Mouse (Mus musculus) MEL (cell line): ENCODE results near the gene Itpr2.

Source experiments
- CTCF ChIP-seq, 3 experiments: IDR thresholded peaks in 2 of 3; conservative IDR thresholded peaks in 1 of 3; 2 replicates each; pipeline ENCODE4 v1.5.1; 2011 to 2012; ENCODE audit warnings: low read length in 3 of 3, low read depth in 2 of 3, mild to moderate bottlenecking in 2 of 3, improper control_type of control experiment in 1 of 3, inconsistent platforms in 1 of 3, mixed read lengths in 1 of 3, moderate library complexity in 1 of 3; ENCODE audit not compliant: control insufficient read depth in 1 of 3, insufficient read depth in 1 of 3, poor library complexity in 1 of 3, severe bottlenecking in 1 of 3
- EP300 ChIP-seq, 2 experiments: IDR thresholded peaks; 2 replicates each; pipeline ENCODE4 v1.6.1; 2011; ENCODE audit warnings: improper control_type of control experiment in 2 of 2, low read length in 2 of 2, low read depth in 1 of 2, mild to moderate bottlenecking in 1 of 2
- HCFC1 ChIP-seq: IDR thresholded peaks from 2 replicates; pipeline ENCODE4 v1.6.1; 2012; ENCODE audit warnings: low read depth, mild to moderate bottlenecking, inconsistent platforms, low read length, improper control_type of control experiment, moderate library complexity
- KAT2A ChIP-seq: conservative IDR thresholded peaks from 2 replicates; pipeline ENCODE4 v1.6.1; 2012; ENCODE audit warnings: low read depth, low read length, improper control_type of control experiment, inconsistent platforms
- MAFK ChIP-seq: IDR thresholded peaks from 2 replicates; pipeline ENCODE4 v1.6.1; 2011; ENCODE audit warnings: low read depth, mild to moderate bottlenecking, low read length, improper control_type of control experiment, borderline replicate concordance
- MAZ ChIP-seq: IDR thresholded peaks from 2 replicates; pipeline ENCODE4 v1.6.1; 2012; ENCODE audit warnings: low read depth, mild to moderate bottlenecking, inconsistent platforms, low read length, improper control_type of control experiment
- NELFE ChIP-seq: IDR thresholded peaks from 2 replicates; pipeline ENCODE4 v1.6.1; 2011; ENCODE audit warnings: low read depth, low read length, improper control_type of control experiment
- POLR2A ChIP-seq, 2 experiments: IDR thresholded peaks; 2 replicates each; pipeline ENCODE4 v1.6.1; 2011 to 2012; ENCODE audit warnings: low read length in 2 of 2, mild to moderate bottlenecking in 2 of 2, control low read depth in 1 of 2, improper control_type of control experiment in 1 of 2, low read depth in 1 of 2, moderate library complexity in 1 of 2; ENCODE audit not compliant: control insufficient read depth in 1 of 2, insufficient read depth in 1 of 2, poor library complexity in 1 of 2
- USF1 ChIP-seq: IDR thresholded peaks from 2 replicates; pipeline ENCODE4 v1.6.1; 2014; ENCODE audit warnings: low read depth, mild to moderate bottlenecking, inconsistent platforms, low read length, improper control_type of control experiment, moderate library complexity

- TF ChIP-seq CTCF (IDR thresholded peaks at IDR 0.05 in 2 of 3, conservative IDR thresholded peaks at IDR 0.05 in 1 of 3; ENCODE audit: control insufficient read depth in 1 of 3, insufficient read depth in 1 of 3, low read depth in 2 of 3, low read length in 3 of 3, poor library complexity in 1 of 3, severe bottlenecking in 1 of 3) (no peak), MAFK (no peak), USF1 (no peak), EP300 (IDR thresholded peaks at IDR 0.05; ENCODE audit: low read depth in 1 of 2, low read length in 2 of 2) (no peak), MAZ (no peak), POLR2A (IDR thresholded peaks at IDR 0.05; ENCODE audit: control insufficient read depth in 1 of 2, insufficient read depth in 1 of 2, low read depth in 1 of 2, low read length in 2 of 2, poor library complexity in 1 of 2) (no peak), KAT2A (no peak), NELFE (no peak), HCFC1 (no peak)
Measured at GRCm38 (mm10) chr6:146190006-146190405, 312.0 kb downstream of the Itpr2 start.
